Mouse (Mus musculus) brown adipose tissue, adult 24 weeks (tissue): ENCODE data around the gene 1700019A02Rik. TPM values are rescaled to one million over a fixed set of nuclear protein-coding genes. Genes with fewer than 3 reads are reported as not detected.

Experiments
- polyA plus RNA-seq: library from polyadenylated mRNA; stranded (reverse); fragments of >200 nt; gene quantifications from 2 replicates; pipeline ENCODE4 v1.2.4, GENCODE M21; 2012; ENCODE audit not compliant: missing spikeins, insufficient read depth, insufficient read length

1700019A02Rik gene
- polyA plus RNA-seq, 1 experiment, result not detected

Other genes starting within 250 kb of the 1700019A02Rik start
- 1.2 and 2.9 TPM in 2 replicates for gene 1700019D03Rik, start 167.5 kb downstream of the 1700019A02Rik start, polyA plus RNA-seq
- 0.46 and 0.52 TPM in 2 replicates for gene Mstn, start 126.0 kb downstream of the 1700019A02Rik start, polyA plus RNA-seq
- gene Pms1, start 109.4 kb upstream of the 1700019A02Rik start, polyA plus RNA-seq, result 1.7 and 2.0 TPM in 2 replicates
- gene Ormdl1, start 109.5 kb upstream of the 1700019A02Rik start, polyA plus RNA-seq, result 10.2 and 12.5 TPM in 2 replicates
- gene Gm28778, start 109.5 kb upstream of the 1700019A02Rik start, polyA plus RNA-seq, result not detected in 2 replicates
- 41.7 and 67.1 TPM in 2 replicates for gene Osgepl1, start 126.0 kb upstream of the 1700019A02Rik start, polyA plus RNA-seq
- gene Asdurf, start 165.0 kb upstream of the 1700019A02Rik start, polyA plus RNA-seq, result not detected in 2 replicates
- not detected in 2 replicates for gene Gm28551, start 165.0 kb upstream of the 1700019A02Rik start, polyA plus RNA-seq
- 39.7 and 55.6 TPM in 2 replicates for gene Asnsd1, start 165.1 kb upstream of the 1700019A02Rik start, polyA plus RNA-seq